18 mouse cellular contexts compared by ENCODE assay signal in genomic region chr19:45552187-45552586, GRCm38 (mm10). TPM values are rescaled to one million over a fixed set of nuclear protein-coding genes. Genes with fewer than 3 reads are reported as not detected.
A peak's percentile ranks its signal among the peaks of the same experiment; 100 is the strongest.
DNase-seq lines count a peak whose midpoint lies in the region; ATAC-seq and TF ChIP-seq lines count a peak whose summit lies in the region.
"Had no signal": no experiment of that assay in that cellular context is flagged by ENCODE, and none has a peak within 500 bp of the region (broad histone marks: within the 10 kb centered on the region; RNA-seq: fewer than 3 reads in every experiment).

No protein-coding gene starts in this region.

- peaks cover 24% of the 10 kb centered on the region for H3K36me3 ChIP-seq in heart, embryonic 16.5 days (ENCODE audit: control insufficient read depth, insufficient read depth)
- peaks cover 12% of the 10 kb centered on the region; the same call in 1 of the 2 replicates for H3K36me3 ChIP-seq in liver, postnatal 0 days (replicated peaks; ENCODE audit: insufficient read depth, low read length)
- peaks cover 45% of the 10 kb centered on the region for H3K36me3 ChIP-seq in liver, embryonic 12.5 days
- H3K36me3 ChIP-seq in limb, embryonic 13.5 days = peaks cover 42% of the 10 kb centered on the region

- DNase-seq in heart, adult 18-20 months = no peak
- peak; percentile 49 for DNase-seq in liver, postnatal 0 days
- DNase-seq in retina, embryonic 14.5 days (ENCODE audit: low spot score) = no peak
- DNase-seq in cerebellum, adult 11 months = no peak
- DNase-seq: adrenal gland, postnatal 10 days; cerebellum, postnatal 36 days; heart, adult 2 months; heart, postnatal 4 days had no signal

- no peak overlapping the region for H3K4me3 ChIP-seq in heart, embryonic 16.5 days (ENCODE audit: low read length)
- H3K4me3 ChIP-seq in liver, postnatal 0 days (ENCODE audit: low read depth, low read length) = no peak overlapping the region
- H3K4me3 ChIP-seq in liver, embryonic 12.5 days = no peak overlapping the region
- no peak overlapping the region for H3K4me3 ChIP-seq in limb, embryonic 13.5 days
- H3K4me3 ChIP-seq: forebrain, embryonic 13.5 days; heart, adult 2 months; megakaryocyte, embryonic 14.5 days; neural tube, embryonic 13.5 days had no signal

- H3K4me1 ChIP-seq in heart, embryonic 16.5 days (ENCODE audit: control insufficient read depth, insufficient read depth, low read length) = peaks cover 3% of the 10 kb centered on the region; the same call in 1 of the 2 replicates
- peaks cover 7% of the 10 kb centered on the region; the same call in 1 of the 2 replicates for H3K4me1 ChIP-seq in liver, postnatal 0 days (ENCODE audit: insufficient read depth)
- H3K4me1 ChIP-seq in liver, embryonic 12.5 days = peaks cover 41% of the 10 kb centered on the region
- peaks cover 16% of the 10 kb centered on the region for H3K4me1 ChIP-seq in limb, embryonic 13.5 days
- H3K4me1 ChIP-seq: forebrain, embryonic 13.5 days had no signal

- H3K27me3 ChIP-seq in heart, embryonic 16.5 days (ENCODE audit: control insufficient read depth, insufficient read depth, low read length) = no peaks in the 10 kb centered on the region
- peaks cover 2% of the 10 kb centered on the region; the same call in 1 of the 2 replicates for H3K27me3 ChIP-seq in liver, postnatal 0 days (ENCODE audit: insufficient read depth, low read length)
- no peaks in the 10 kb centered on the region for H3K27me3 ChIP-seq in liver, embryonic 12.5 days (replicated peaks)
- H3K27me3 ChIP-seq in limb, embryonic 13.5 days = peaks cover 21% of the 10 kb centered on the region

- WGBS in heart, embryonic 16.5 days = 55% methylated on average over 6 of the region's 6 CpGs
- WGBS in liver, postnatal 0 days (ENCODE audit: insufficient replicate concordance) = 43% methylated on average over 6 of the region's 6 CpGs
- WGBS in liver, embryonic 12.5 days (ENCODE audit: insufficient replicate concordance) = 46% methylated on average over 6 of the region's 6 CpGs
- 31% methylated on average over 6 of the region's 6 CpGs for WGBS in limb, embryonic 13.5 days

- H3K9ac ChIP-seq in heart, embryonic 16.5 days (ENCODE audit: low read length) = no peak overlapping the region
- H3K9ac ChIP-seq in liver, postnatal 0 days (replicated peaks) = no peak overlapping the region
- no peak overlapping the region for H3K9ac ChIP-seq in liver, embryonic 12.5 days
- H3K9ac ChIP-seq in limb, embryonic 13.5 days = no peak overlapping the region
- H3K9ac ChIP-seq: forebrain, embryonic 13.5 days; neural tube, embryonic 13.5 days had no signal

- 0 out of 2 replicates have a peak, but pooled peaks have one; percentile 10 for TF ChIP-seq EP300 in liver, postnatal 0 days (IDR thresholded peaks at IDR 0.05; ENCODE audit: low read depth)

- no peak for TF ChIP-seq CTCF in liver, postnatal 0 days (IDR thresholded peaks at IDR 0.05; ENCODE audit: low read depth)

- no peak for ATAC-seq in heart, embryonic 16.5 days (replicated peaks; ENCODE audit: extremely low read depth, insufficient read depth, low FRiP score)
- peak; percentile 38; the same call in 1 of the 2 replicates for ATAC-seq in liver, postnatal 0 days
- no peak for ATAC-seq in liver, embryonic 12.5 days
- ATAC-seq in common myeloid progenitor, adult 5-6 weeks (replicated peaks; ENCODE audit: low read depth, poor library complexity, severe bottlenecking) = peak; percentile 83
- ATAC-seq in limb, embryonic 13.5 days (ENCODE audit: low FRiP score, low read depth) = peak; percentile 68
- ATAC-seq: forebrain, embryonic 13.5 days; inflammation-experienced regulatory T-cells, adult 6 months had no signal

- H3K4me2 ChIP-seq in heart, embryonic 16.5 days (ENCODE audit: low read depth, low read length) = no peak overlapping the region
- H3K4me2 ChIP-seq in liver, postnatal 0 days (ENCODE audit: low read depth, low read length) = no peak overlapping the region
- no peak overlapping the region for H3K4me2 ChIP-seq in liver, embryonic 12.5 days
- no peak overlapping the region for H3K4me2 ChIP-seq in limb, embryonic 13.5 days (replicated peaks)
- H3K4me2 ChIP-seq: forebrain, embryonic 13.5 days; liver, embryonic 11.5 days; neural tube, embryonic 13.5 days had no signal

- peak overlapping the region; percentile 49 for H3K27ac ChIP-seq in heart, embryonic 16.5 days (ENCODE audit: low read length)
- no peak overlapping the region for H3K27ac ChIP-seq in liver, postnatal 0 days (ENCODE audit: low read depth)
- no peak overlapping the region for H3K27ac ChIP-seq in liver, embryonic 12.5 days
- peak overlapping the region; percentile 1; the same call in 1 of the 2 replicates for H3K27ac ChIP-seq in limb, embryonic 13.5 days
- H3K27ac ChIP-seq: forebrain, embryonic 13.5 days; heart, adult 2 months; neural tube, embryonic 13.5 days had no signal

- no peaks in the 10 kb centered on the region for H3K9me3 ChIP-seq in heart, embryonic 16.5 days (replicated peaks; ENCODE audit: control insufficient read depth, low read length)
- H3K9me3 ChIP-seq in liver, postnatal 0 days (ENCODE audit: low read length) = no peaks in the 10 kb centered on the region
- no peaks in the 10 kb centered on the region for H3K9me3 ChIP-seq in liver, embryonic 12.5 days (replicated peaks)
- no peaks in the 10 kb centered on the region for H3K9me3 ChIP-seq in limb, embryonic 13.5 days
- H3K9me3 ChIP-seq: forebrain, embryonic 13.5 days; G1E; megakaryocyte, embryonic 14.5 days; neural tube, embryonic 13.5 days had no signal

RNA-seq across cellular contexts. Expression of gene Poll, which starts 8.1 kb away (rescaled TPM):
- 13.4 and 14.5 TPM in 2 replicates for polyA plus RNA-seq in heart, embryonic 16.5 days (2015; fragmentation: Nextera tagmentation; extraction: Ambion mirVana)
- total RNA-seq in heart, adult 18-20 months (2021) = 10 to 100 TPM; 10.3 to 10.4 TPM
- 3.1 and 3.4 TPM in 2 replicates for polyA plus RNA-seq in liver, postnatal 0 days (2015; fragmentation: Nextera tagmentation; extraction: Ambion mirVana)
- polyA plus RNA-seq in liver, embryonic 12.5 days (2016; fragmentation: Nextera tagmentation; extraction: Ambion mirVana) = 9.2 and 9.9 TPM in 2 replicates
- total RNA-seq in common myeloid progenitor, adult 5-6 weeks (2017) = 9.3 and 14.0 TPM in 2 replicates
- polyA plus RNA-seq in limb, embryonic 13.5 days (2015; fragmentation: Nextera tagmentation; extraction: Ambion mirVana) = 14.5 and 16.1 TPM in 2 replicates

RNA-seq across cellular contexts. Expression of gene Gm17018, which starts 8.2 kb away (rescaled TPM):
- 32.0 and 33.8 TPM in 2 replicates for polyA plus RNA-seq in heart, embryonic 16.5 days (2015; fragmentation: Nextera tagmentation; extraction: Ambion mirVana)
- total RNA-seq in heart, adult 18-20 months (2021) = 10 to 100 TPM; 19.8 to 19.9 TPM
- 12.8 and 13.1 TPM in 2 replicates for polyA plus RNA-seq in liver, postnatal 0 days (2015; fragmentation: Nextera tagmentation; extraction: Ambion mirVana)
- polyA plus RNA-seq in liver, embryonic 12.5 days (2016; fragmentation: Nextera tagmentation; extraction: Ambion mirVana) = 21.4 and 25.5 TPM in 2 replicates
- total RNA-seq in common myeloid progenitor, adult 5-6 weeks (2017) = 27.9 and 29.5 TPM in 2 replicates
- polyA plus RNA-seq in limb, embryonic 13.5 days (2015; fragmentation: Nextera tagmentation; extraction: Ambion mirVana) = 45.0 and 47.7 TPM in 2 replicates

Comparison
In these comparisons a context has a peak if more than half of its experiments do, and no peak if none do; other contexts are left out.
1. ATAC-seq: peak in liver, postnatal 0 days (single experiment), common myeloid progenitor, adult 5-6 weeks (single experiment) and limb, embryonic 13.5 days (single experiment); none in heart, embryonic 16.5 days (single experiment) and liver, embryonic 12.5 days (single experiment).
2. H3K27ac ChIP-seq: peak in heart, embryonic 16.5 days (single experiment) and limb, embryonic 13.5 days (single experiment); none in liver, postnatal 0 days (single experiment) and liver, embryonic 12.5 days (single experiment).